Mouse (Mus musculus): ENCODE results near the gene Rnf44.

Gene Rnf44

GRCm38 (mm10) chr13:54693558-54694347 lies at the start of gene Rnf44:
Gene Rnf44, minus strand, starts transcription at chr13:54693907.
- DNase-seq (ENCODE audit: low read depth, low spot score), result peak; percentile 100

GRCm38 (mm10) chr13:54738213-54738601 lies 44.5 kb upstream of the Rnf44 start:
- peak; percentile 74 for DNase-seq (ENCODE audit: low read depth, low spot score)

- DNase-seq (ENCODE audit: low read depth, low spot score), result peak; percentile 84
Measured at GRCm38 (mm10) chr13:54737488-54738212, 43.9 kb upstream of the Rnf44 start.

- DNase-seq (ENCODE audit: low read depth, low spot score), result no peak
Measured at GRCm38 (mm10) chr13:54736931-54737330, 43.2 kb upstream of the Rnf44 start.

GRCm38 (mm10) chr13:54726131-54726530 lies 32.4 kb upstream of the Rnf44 start:
- no peak for DNase-seq (ENCODE audit: low read depth, low spot score)

GRCm38 (mm10) chr13:54723143-54723542 lies 29.4 kb upstream of the Rnf44 start:
- DNase-seq (ENCODE audit: low read depth, low spot score), result peak; percentile 52

- peak; percentile 81 for DNase-seq (ENCODE audit: low read depth, low spot score)
Measured at GRCm38 (mm10) chr13:54716916-54717315, 23.2 kb upstream of the Rnf44 start.

- no peak for DNase-seq (ENCODE audit: low read depth, low spot score)
Measured at GRCm38 (mm10) chr13:54714996-54715395, 21.3 kb upstream of the Rnf44 start.

- peak; percentile 49 for DNase-seq (ENCODE audit: low read depth, low spot score)
Measured at GRCm38 (mm10) chr13:54714393-54714792, 20.7 kb upstream of the Rnf44 start.

GRCm38 (mm10) chr13:54710866-54711265 lies 17.2 kb upstream of the Rnf44 start:
- peak; percentile 48 for DNase-seq (ENCODE audit: low read depth, low spot score)

GRCm38 (mm10) chr13:54704890-54705289 lies 11.2 kb upstream of the Rnf44 start:
- DNase-seq (ENCODE audit: low read depth, low spot score), result no peak

GRCm38 (mm10) chr13:54702507-54702906 lies 8.8 kb upstream of the Rnf44 start:
- no peak for DNase-seq (ENCODE audit: low read depth, low spot score)

- no peak for DNase-seq (ENCODE audit: low read depth, low spot score)
Measured at GRCm38 (mm10) chr13:54701243-54701642, 7.5 kb upstream of the Rnf44 start, which contains the start of gene Cdhr2. Gene Cdhr2, plus strand, starts transcription at chr13:54701461.

GRCm38 (mm10) chr13:54695479-54696230 lies 1.9 kb upstream of the Rnf44 start:
- DNase-seq (ENCODE audit: low read depth, low spot score), result no peak

GRCm38 (mm10) chr13:54694348-54695060 lies 797 bp upstream of the Rnf44 start:
- DNase-seq (ENCODE audit: low read depth, low spot score), result peak; percentile 97

- no peak for DNase-seq (ENCODE audit: low read depth, low spot score)
Measured at GRCm38 (mm10) chr13:54692711-54693557, 773 bp downstream of the Rnf44 start.

- DNase-seq (ENCODE audit: low read depth, low spot score), result no peak
Measured at GRCm38 (mm10) chr13:54691737-54692136, 2.0 kb downstream of the Rnf44 start.

- no peak for DNase-seq (ENCODE audit: low read depth, low spot score)
Measured at GRCm38 (mm10) chr13:54690151-54690740, 3.5 kb downstream of the Rnf44 start.

- DNase-seq (ENCODE audit: low read depth, low spot score), result peak; percentile 98
Measured at GRCm38 (mm10) chr13:54687575-54688424, 5.9 kb downstream of the Rnf44 start.
